In genomic region chr4:58712875-58713274, GRCm38 (mm10) we compare ENCODE assay signal across 26 mouse cellular contexts.
"Had no signal": no experiment of that assay in that cellular context is flagged by ENCODE, and none has a peak within 500 bp of the region (broad histone marks: within the 10 kb centered on the region; RNA-seq: fewer than 3 reads in every experiment).

No protein-coding gene starts in this region.

- H3K4me3 ChIP-seq: heart, adult 2 months; heart, embryonic 13.5 days; heart, embryonic 15.5 days; hindbrain, embryonic 13.5 days; hindbrain, embryonic 15.5 days; kidney, embryonic 15.5 days; layer of hippocampus, adult 2 months; left cerebral cortex, adult 2 months; limb, embryonic 13.5 days; limb, embryonic 15.5 days; liver, embryonic 12.5 days had no signal

- H3K27me3 ChIP-seq: heart, embryonic 15.5 days; hindbrain, embryonic 13.5 days; hindbrain, embryonic 15.5 days; kidney, embryonic 15.5 days; limb, embryonic 13.5 days; limb, embryonic 15.5 days; liver, embryonic 12.5 days had no signal

- H3K9ac ChIP-seq: heart, embryonic 13.5 days; heart, embryonic 15.5 days; hindbrain, embryonic 13.5 days; hindbrain, embryonic 15.5 days; kidney, embryonic 15.5 days; limb, embryonic 13.5 days; limb, embryonic 15.5 days; liver, embryonic 12.5 days; liver, embryonic 14.5 days had no signal

- ATAC-seq: hindbrain, postnatal 0 days; intestine, embryonic 16.5 days; liver, embryonic 12.5 days had no signal

- DNase-seq: gastrocnemius, postnatal 14 days; gastrocnemius, postnatal 36 days; heart, adult 11 months; heart, adult 2 months; heart, postnatal 14 days; heart, postnatal 36 days; kidney, adult 11 months; kidney, adult 2 months; kidney, adult 9 months; kidney, postnatal 25 days; kidney, postnatal 4 days had no signal

- H3K9me3 ChIP-seq: heart, embryonic 15.5 days; hindbrain, embryonic 13.5 days; kidney, embryonic 15.5 days; limb, embryonic 15.5 days; liver, embryonic 12.5 days had no signal

- H3K4me1 ChIP-seq: hindbrain, embryonic 13.5 days; hindbrain, embryonic 15.5 days; liver, embryonic 12.5 days had no signal

- H3K36me3 ChIP-seq: heart, embryonic 13.5 days; heart, embryonic 15.5 days; hindbrain, embryonic 13.5 days; hindbrain, embryonic 15.5 days; kidney, embryonic 15.5 days; limb, embryonic 13.5 days; limb, embryonic 15.5 days; liver, embryonic 12.5 days had no signal

- H3K4me2 ChIP-seq: heart, embryonic 11.5 days; heart, embryonic 13.5 days; heart, embryonic 15.5 days; hindbrain, embryonic 13.5 days; hindbrain, embryonic 15.5 days; kidney, embryonic 15.5 days; limb, embryonic 13.5 days; limb, embryonic 15.5 days; liver, embryonic 12.5 days had no signal

- H3K27ac ChIP-seq: heart, adult 2 months; heart, embryonic 13.5 days; heart, embryonic 15.5 days; hindbrain, embryonic 13.5 days; hindbrain, embryonic 15.5 days; hindbrain, postnatal 0 days; kidney, embryonic 15.5 days; kidney, postnatal 0 days; layer of hippocampus, adult 2 months; left cerebral cortex, adult 2 months; limb, embryonic 15.5 days; liver, embryonic 12.5 days; liver, embryonic 14.5 days had no signal
